Mouse (Mus musculus) hindbrain, embryonic 12.5 days (tissue): ENCODE results near the gene Tnfrsf9. TPM values are rescaled to one million over a fixed set of nuclear protein-coding genes. Genes with fewer than 3 reads are reported as not detected.

ENCODE experiments used
- ATAC-seq: fragments of 200-750 bp; cut with Nextera tagmentation; 2 replicates; pipeline ENCODE4 v1.8.0; 2017; ENCODE audit warnings: moderate TSS enrichment; ENCODE audit not compliant: low FRiP score
- H3K27ac ChIP-seq: fragments of 300-500 bp; sonication (generic); 2 replicates; pipeline ENCODE4 v1.5.1; 2016; ENCODE audit warnings: mild to moderate bottlenecking
- H3K27me3 ChIP-seq: fragments of 300-500 bp; sonication (generic); 2 replicates; pipeline ENCODE4 v1.6.1; 2016; ENCODE audit warnings: mild to moderate bottlenecking
- H3K36me3 ChIP-seq: fragments of 300-500 bp; sonication (generic); 2 replicates; pipeline ENCODE4 v1.6.1; 2016; ENCODE audit warnings: mild to moderate bottlenecking
- H3K4me1 ChIP-seq: fragments of 300-500 bp; sonication (generic); 2 replicates; pipeline ENCODE4 v1.6.1; 2016
- H3K4me2 ChIP-seq: fragments of 300-500 bp; sonication (generic); replicated peaks from 2 replicates; pipeline ENCODE4 v1.6.1; 2016; ENCODE audit warnings: mild to moderate bottlenecking
- H3K4me3 ChIP-seq: fragments of 300-500 bp; sonication (generic); 2 replicates; pipeline ENCODE4 v1.5.1; 2016; ENCODE audit warnings: mild to moderate bottlenecking
- H3K9ac ChIP-seq: fragments of 300-500 bp; sonication (generic); 2 replicates; pipeline ENCODE4 v1.6.1; 2016; ENCODE audit warnings: mild to moderate bottlenecking, moderate library complexity
- H3K9me3 ChIP-seq: fragments of 300-500 bp; sonication (generic); replicated peaks from 2 replicates; pipeline ENCODE4 v1.6.1; 2016; ENCODE audit warnings: mild to moderate bottlenecking
- WGBS: fragments of 180-500 bp; shearing (Covaris S2); methylation state at CpG from one replicate; pipeline ENCODE4 v1.1.7; 2016; 5-methylcytosine and 5-hydroxymethylcytosine counted together
- polyA plus RNA-seq: library from polyadenylated mRNA; unstranded; fragments of >200 nt; fragmentation: Nextera tagmentation; extraction: Ambion mirVana; gene quantifications from 2 replicates; pipeline ENCODE4 v1.2.1, GENCODE M21; 2016

The Tnfrsf9 gene
- polyA plus RNA-seq, 1 experiment from 2014 or later: 0.31 TPM

DNA sequence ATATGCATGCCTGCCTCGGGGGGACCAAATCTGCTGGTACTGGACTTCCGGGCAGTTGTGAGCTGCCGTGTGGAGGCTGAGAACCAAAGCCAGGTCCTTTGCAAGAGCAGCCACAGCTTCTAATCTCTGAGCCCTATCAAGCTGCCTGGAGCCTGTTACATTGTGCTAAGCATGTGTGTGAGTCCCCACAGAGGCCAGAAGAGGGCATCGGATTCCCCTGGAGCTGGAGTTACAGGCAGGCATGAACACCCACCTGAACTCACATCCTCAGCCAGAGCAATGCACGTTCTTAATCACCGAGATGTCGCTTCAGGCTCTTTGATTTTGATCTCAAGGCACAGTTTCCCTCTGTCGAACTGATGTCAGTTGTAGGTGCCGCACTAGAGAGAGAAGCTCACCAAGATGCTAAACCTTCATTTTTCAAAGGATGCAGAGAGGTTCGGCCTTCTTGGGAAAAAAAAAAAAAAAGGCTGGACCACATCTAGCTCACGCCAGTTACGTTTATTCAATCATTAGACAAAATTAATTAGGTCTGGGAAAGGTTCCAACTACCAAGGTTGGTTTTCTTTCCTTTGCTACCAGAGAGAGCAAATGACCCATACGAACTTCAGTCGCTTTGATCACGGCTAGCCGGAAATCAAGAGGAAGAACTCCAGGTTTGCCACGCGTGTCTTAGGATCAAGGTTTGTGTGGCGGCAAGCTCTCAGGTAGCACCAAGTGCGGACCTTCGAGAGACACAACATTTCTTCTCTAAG lies 64.0 kb downstream of the Tnfrsf9 start:
- Histone ChIP-seq H3K4me2 (no peak overlapping the region), H3K36me3 (no peaks in the 10 kb centered on the region), H3K9ac (no peak overlapping the region), H3K9me3 (no peaks in the 10 kb centered on the region), H3K27ac (no peak overlapping the region), H3K27me3 (no peaks in the 10 kb centered on the region), H3K4me3 (no peak overlapping the region), H3K4me1 (no peaks in the 10 kb centered on the region)
- 92% methylated on average over 21 of the region's 21 CpGs for WGBS
- ATAC-seq: no peak

DNA sequence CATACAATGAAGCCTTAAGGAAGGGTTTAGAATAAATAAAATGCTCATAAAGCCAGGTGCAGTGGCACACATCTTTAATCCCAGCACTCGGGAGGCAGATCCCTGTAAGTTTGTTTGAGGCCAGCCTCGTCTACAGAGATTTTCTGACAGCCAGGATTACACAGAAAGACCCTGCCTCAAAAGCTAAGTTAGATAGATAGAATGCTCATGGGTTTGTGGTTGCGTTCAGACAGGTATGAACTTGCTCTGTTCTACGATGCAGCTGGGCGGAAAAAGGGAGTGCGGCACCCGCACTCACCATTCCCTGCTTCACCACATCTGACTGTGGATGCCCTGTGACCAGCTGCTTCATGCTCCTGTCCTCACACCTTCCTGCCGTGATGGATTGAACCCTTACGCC lies 65.1 kb downstream of the Tnfrsf9 start:
- Histone ChIP-seq H3K9me3 (no peaks in the 10 kb centered on the region), H3K9ac (no peak overlapping the region), H3K27ac (no peak overlapping the region), H3K4me1 (no peaks in the 10 kb centered on the region), H3K4me3 (no peak overlapping the region), H3K4me2 (no peak overlapping the region), H3K36me3 (no peaks in the 10 kb centered on the region), H3K27me3 (no peaks in the 10 kb centered on the region)
- WGBS: 87% methylated on average over 9 of the region's 9 CpGs
- ATAC-seq: no peak

DNA sequence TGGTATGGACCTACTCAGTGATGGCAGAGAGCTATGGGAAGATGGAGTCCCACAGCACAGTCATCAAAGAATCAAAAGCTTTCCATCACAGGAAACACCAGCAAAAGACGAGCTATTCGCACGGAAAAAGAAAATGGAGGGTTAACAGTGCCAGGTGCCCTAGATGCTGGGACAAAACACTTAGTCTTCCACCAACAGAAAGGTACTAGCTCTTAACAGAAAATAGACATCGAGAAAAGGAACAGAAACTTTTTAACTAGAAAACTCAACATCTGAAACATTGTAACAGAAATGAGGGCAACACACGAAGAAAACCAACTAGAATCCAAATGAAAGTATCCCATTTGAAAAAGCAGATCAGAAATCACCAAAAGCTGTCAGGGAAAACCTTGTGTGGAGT lies 65.8 kb downstream of the Tnfrsf9 start:
- Histone ChIP-seq H3K27me3 (no peaks in the 10 kb centered on the region), H3K9me3 (no peaks in the 10 kb centered on the region), H3K4me1 (no peaks in the 10 kb centered on the region), H3K4me3 (no peak overlapping the region), H3K36me3 (no peaks in the 10 kb centered on the region), H3K4me2 (no peak overlapping the region), H3K9ac (no peak overlapping the region), H3K27ac (no peak overlapping the region)
- WGBS: 91% methylated on average over 5 of the region's 5 CpGs
- ATAC-seq: no peak

DNA sequence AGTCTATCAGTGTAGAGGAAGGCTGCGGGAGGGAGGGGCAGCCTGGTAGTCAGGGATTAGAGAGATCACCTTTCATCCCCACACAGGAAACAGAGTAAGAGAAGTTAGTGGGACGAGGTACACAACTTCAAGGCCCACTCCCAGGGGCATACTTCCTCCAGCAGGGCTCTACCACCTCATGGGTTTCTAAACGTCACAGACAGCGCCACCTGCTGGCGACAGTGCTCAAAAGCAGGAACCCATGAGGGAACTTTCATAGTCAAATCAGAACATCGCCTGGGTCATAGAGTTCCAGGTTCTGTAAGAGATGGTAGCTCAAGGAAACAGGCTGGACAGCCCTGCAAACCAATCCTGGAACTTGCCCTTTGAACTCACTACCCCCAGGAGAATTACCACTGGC lies 75.8 kb downstream of the Tnfrsf9 start:
- no peaks in the 10 kb centered on the region for H3K36me3 ChIP-seq
- 52% methylated on average over 6 of the region's 6 CpGs for WGBS
- no peaks in the 10 kb centered on the region for H3K9me3 ChIP-seq
- H3K4me1 ChIP-seq: no peaks in the 10 kb centered on the region
- H3K9ac ChIP-seq: no peak overlapping the region
- H3K27ac ChIP-seq: no peak overlapping the region
- H3K4me2 ChIP-seq: no peak overlapping the region
- H3K27me3 ChIP-seq: no peaks in the 10 kb centered on the region
- no peak overlapping the region for H3K4me3 ChIP-seq
- no peak for ATAC-seq

Other genes starting within 250 kb of the Tnfrsf9 start
- gene Errfi1, start 60.6 kb upstream of the Tnfrsf9 start, polyA plus RNA-seq: 29.9 and 31.2 TPM in 2 replicates
- 336 and 340 TPM in 2 replicates for gene Park7, start 125 bp upstream of the Tnfrsf9 start, polyA plus RNA-seq
- gene Uts2, start 82.5 kb downstream of the Tnfrsf9 start, polyA plus RNA-seq: not detected in 2 replicates
- gene Per3, start 130.1 kb downstream of the Tnfrsf9 start, polyA plus RNA-seq: 5.6 and 6.0 TPM in 2 replicates
- gene Vamp3, start 143.4 kb downstream of the Tnfrsf9 start, polyA plus RNA-seq: 85.7 and 86.3 TPM in 2 replicates
- gene Gm13090, start 175.0 kb downstream of the Tnfrsf9 start, polyA plus RNA-seq: not detected in 2 replicates